Mouse (Mus musculus) heart, embryonic 15.5 days (tissue): ENCODE results near the gene Vmn1r204. TPM values are rescaled to one million over a fixed set of nuclear protein-coding genes. Genes with fewer than 3 reads are reported as not detected.
"Not testable (repeated sequence)": the region's sequence is repeated elsewhere in the genome, so short reads cannot be mapped to it uniquely, and the experiment has no call there.

Experiments
- ATAC-seq: fragments of 200-750 bp; cut with Nextera tagmentation; replicated peaks from 2 replicates; pipeline ENCODE4 v1.8.0; 2017; ENCODE audit warnings: low read depth, moderate TSS enrichment; ENCODE audit not compliant: insufficient number of reproducible peaks, insufficient read depth, low FRiP score
- H3K27ac ChIP-seq: fragments of 300-500 bp; sonication (generic); 2 replicates; pipeline ENCODE4 v1.5.1; 2015; ENCODE audit warnings: mild to moderate bottlenecking, inconsistent platforms
- H3K27me3 ChIP-seq: fragments of 300-500 bp; sonication (generic); 2 replicates; pipeline ENCODE4 v1.6.1; 2015; ENCODE audit warnings: inconsistent platforms
- H3K36me3 ChIP-seq: fragments of 300-500 bp; sonication (generic); 2 replicates; pipeline ENCODE4 v1.6.1; 2015; ENCODE audit warnings: mild to moderate bottlenecking, inconsistent platforms
- H3K4me1 ChIP-seq: fragments of 300-500 bp; sonication (generic); replicated peaks from 2 replicates; pipeline ENCODE4 v1.6.1; 2015; ENCODE audit warnings: inconsistent platforms
- H3K4me2 ChIP-seq: fragments of 300-500 bp; sonication (generic); 2 replicates; pipeline ENCODE4 v1.6.1; 2015; ENCODE audit warnings: inconsistent platforms, mild to moderate bottlenecking, moderate library complexity
- H3K4me3 ChIP-seq: fragments of 300-500 bp; sonication (generic); 2 replicates; pipeline ENCODE4 v1.5.1; 2015; ENCODE audit warnings: mild to moderate bottlenecking, inconsistent platforms
- H3K9ac ChIP-seq: fragments of 300-500 bp; sonication (generic); 2 replicates; pipeline ENCODE4 v1.6.1; 2015; ENCODE audit warnings: mild to moderate bottlenecking, inconsistent platforms
- H3K9me3 ChIP-seq: fragments of 300-500 bp; sonication (generic); replicated peaks from 2 replicates; pipeline ENCODE4 v1.6.1; 2016; ENCODE audit warnings: inconsistent platforms
- WGBS: fragments of 180-500 bp; shearing (Covaris S2); methylation state at CpG from one replicate; pipeline ENCODE4 v1.1.7; 2015; ENCODE audit warnings: mixed read lengths; 5-methylcytosine and 5-hydroxymethylcytosine counted together
- polyA plus RNA-seq: library from polyadenylated mRNA; unstranded; fragments of >200 nt; fragmentation: Nextera tagmentation; extraction: Ambion mirVana; gene quantifications from 2 replicates; pipeline ENCODE4 v1.2.1, GENCODE M21; 2015

Vmn1r204 gene
- polyA plus RNA-seq = not detected in 2 replicates

GRCm38 (mm10) chr13:22552898-22553297 is at the start of gene Vmn1r204:
Gene Vmn1r204, plus strand, starts transcription at chr13:22553198.
- H3K9me3 ChIP-seq, ATAC-seq, H3K27me3 ChIP-seq, H3K9ac ChIP-seq, H3K4me3 ChIP-seq, H3K4me1 ChIP-seq, H3K27ac ChIP-seq, H3K36me3 ChIP-seq, H3K4me2 ChIP-seq: not testable (repeated sequence)
- WGBS = 48% methylated on average over 1 of the region's 1 CpGs

- Histone ChIP-seq H3K9ac (no peak within 1 kb of the TSS), H3K27me3 (no peaks in the 10 kb centered on the region), H3K4me1 (no peaks in the 10 kb centered on the region), H3K36me3 (no peaks in the 10 kb centered on the region), H3K27ac (no peak within 1 kb of the TSS), H3K4me2 (no peak within 1 kb of the TSS), H3K4me3 (no peak within 1 kb of the TSS), H3K9me3 (no peaks in the 10 kb centered on the region)
- ATAC-seq = no peak
These were observed 47.7 kb upstream of the Vmn1r204 start, which contains the start of gene Vmn1r202 for GRCm38 (mm10) chr13:22505281-22505680. Gene Vmn1r202, minus strand, starts transcription at chr13:22505381.

- ATAC-seq = no peak
- H3K9me3 ChIP-seq = no peaks in the 10 kb centered on the region
- no peak within 1 kb of the TSS for H3K4me3 ChIP-seq
- no peak within 1 kb of the TSS for H3K4me2 ChIP-seq
- no peaks in the 10 kb centered on the region for H3K27me3 ChIP-seq
- no peaks in the 10 kb centered on the region for H3K36me3 ChIP-seq
- H3K9ac ChIP-seq = no peak within 1 kb of the TSS
- no peak within 1 kb of the TSS for H3K27ac ChIP-seq
- H3K4me1 ChIP-seq = no peaks in the 10 kb centered on the region
These were observed 35.2 kb upstream of the Vmn1r204 start, which contains the start of gene Vmn1r203 for GRCm38 (mm10) chr13:22517814-22518213. Gene Vmn1r203, plus strand, starts transcription at chr13:22518114.

- WGBS = 68% methylated on average over 3 of the region's 3 CpGs
- H3K9me3 ChIP-seq, ATAC-seq, H3K27me3 ChIP-seq, H3K4me3 ChIP-seq, H3K4me2 ChIP-seq, H3K9ac ChIP-seq, H3K4me1 ChIP-seq, H3K36me3 ChIP-seq, H3K27ac ChIP-seq: not testable (repeated sequence)
These were observed 21.9 kb downstream of the Vmn1r204 start for GRCm38 (mm10) chr13:22574911-22575310.

GRCm38 (mm10) chr13:22583336-22583735 is 30.3 kb downstream of the Vmn1r204 start:
- 76% methylated on average over 14 of the region's 14 CpGs for WGBS

GRCm38 (mm10) chr13:22592900-22593299 is 39.9 kb downstream of the Vmn1r204 start, which contains the start of gene Vmn1r205:
Gene Vmn1r205, minus strand, starts transcription at chr13:22593000.
- Histone ChIP-seq H3K9me3 (no peaks in the 10 kb centered on the region), H3K4me2 (no peak within 1 kb of the TSS), H3K36me3 (no peaks in the 10 kb centered on the region), H3K4me3 (no peak within 1 kb of the TSS), H3K4me1 (no peaks in the 10 kb centered on the region), H3K9ac (no peak within 1 kb of the TSS), H3K27ac (no peak within 1 kb of the TSS), H3K27me3 (no peaks in the 10 kb centered on the region)
- ATAC-seq = no peak
- WGBS = 74% methylated on average over 3 of the region's 3 CpGs

More at GRCm38 (mm10) chr13:22583336-22583735, 30.3 kb downstream of the Vmn1r204 start:
- H3K4me2 ChIP-seq, H3K9me3 ChIP-seq, H3K27ac ChIP-seq, H3K36me3 ChIP-seq, H3K4me3 ChIP-seq, H3K9ac ChIP-seq, H3K4me1 ChIP-seq, ATAC-seq, H3K27me3 ChIP-seq: not testable (repeated sequence)

Other genes with a start within 250 kb of the Vmn1r204 start
- not detected in 2 replicates for gene Vmn1r197, start 228.6 kb upstream of the Vmn1r204 start, polyA plus RNA-seq
- gene Vmn1r198, start 202.8 kb upstream of the Vmn1r204 start, polyA plus RNA-seq = not detected in 2 replicates
- not detected in 2 replicates for gene Vmn1r199, start 173.4 kb upstream of the Vmn1r204 start, polyA plus RNA-seq
- gene Vmn1r200, start 162.8 kb upstream of the Vmn1r204 start, polyA plus RNA-seq = not detected in 2 replicates
- gene Vmn1r201, start 81.3 kb upstream of the Vmn1r204 start, polyA plus RNA-seq = not detected in 2 replicates
- gene Vmn1r202, start 47.8 kb upstream of the Vmn1r204 start, polyA plus RNA-seq = not detected in 2 replicates
- not detected in 2 replicates for gene Vmn1r203, start 35.1 kb upstream of the Vmn1r204 start, polyA plus RNA-seq
- gene Vmn1r205, start 39.8 kb downstream of the Vmn1r204 start, polyA plus RNA-seq = not detected in 2 replicates
- not detected in 2 replicates for gene Vmn1r206, start 71.1 kb downstream of the Vmn1r204 start, polyA plus RNA-seq
- gene Vmn1r207-ps, start 176.4 kb downstream of the Vmn1r204 start, polyA plus RNA-seq = not detected in 2 replicates
- gene Vmn1r208, start 224.2 kb downstream of the Vmn1r204 start, polyA plus RNA-seq = not detected in 2 replicates